ENCODE assay signal across 8 mouse cellular contexts in genomic region chr4:141875481-141876108, GRCm38 (mm10). TPM values are rescaled to one million over a fixed set of nuclear protein-coding genes. Genes with fewer than 3 reads are reported as not detected.
DNase-seq lines count a peak whose midpoint lies in the region; ATAC-seq and TF ChIP-seq lines count a peak whose summit lies in the region.

No protein-coding gene starts in this region.

- no peaks in the 10 kb centered on the region for H3K36me3 ChIP-seq in kidney, postnatal 0 days (ENCODE audit: insufficient read depth, low read length)
- H3K36me3 ChIP-seq in kidney, adult 2 months (ENCODE audit: control insufficient read depth, insufficient read depth, low read length): no peaks in the 10 kb centered on the region
- H3K36me3 ChIP-seq in embryonic facial prominence, embryonic 10.5 days (replicated peaks): no peaks in the 10 kb centered on the region; the same call in 1 of the 2 replicates
- H3K36me3 ChIP-seq in intestine, embryonic 15.5 days: no peaks in the 10 kb centered on the region
- no peaks in the 10 kb centered on the region for H3K36me3 ChIP-seq in neural tube, embryonic 12.5 days

- H3K9me3 ChIP-seq in kidney, postnatal 0 days (replicated peaks; ENCODE audit: low read length): no peaks in the 10 kb centered on the region
- H3K9me3 ChIP-seq in embryonic facial prominence, embryonic 10.5 days: no peaks in the 10 kb centered on the region
- H3K9me3 ChIP-seq in intestine, embryonic 15.5 days: no peaks in the 10 kb centered on the region
- H3K9me3 ChIP-seq in neural tube, embryonic 12.5 days: no peaks in the 10 kb centered on the region

- peak overlapping the region; percentile 99 for H3K4me2 ChIP-seq in kidney, postnatal 0 days (ENCODE audit: low read length)
- H3K4me2 ChIP-seq in intestine, embryonic 15.5 days (replicated peaks): peak overlapping the region; percentile 95
- H3K4me2 ChIP-seq in neural tube, embryonic 12.5 days (replicated peaks): peak overlapping the region; percentile 95

- no peak overlapping the region for H3K9ac ChIP-seq in kidney, postnatal 0 days (ENCODE audit: low read depth, low read length)
- H3K9ac ChIP-seq in intestine, embryonic 15.5 days: peak overlapping the region; percentile 88; the same call in 1 of the 2 replicates
- peak overlapping the region; percentile 78; the same call in 1 of the 2 replicates for H3K9ac ChIP-seq in neural tube, embryonic 12.5 days

- peaks cover 10% of the 10 kb centered on the region; the same call in 1 of the 2 replicates for H3K4me1 ChIP-seq in kidney, postnatal 0 days (replicated peaks; ENCODE audit: insufficient read depth, low read length)
- no peaks in the 10 kb centered on the region for H3K4me1 ChIP-seq in kidney, adult 2 months (ENCODE audit: control insufficient read depth, insufficient read depth, low read length)
- H3K4me1 ChIP-seq in embryonic facial prominence, embryonic 10.5 days: peaks cover 56% of the 10 kb centered on the region
- H3K4me1 ChIP-seq in intestine, embryonic 15.5 days (replicated peaks): peaks cover 51% of the 10 kb centered on the region
- H3K4me1 ChIP-seq in neural tube, embryonic 12.5 days: peaks cover 33% of the 10 kb centered on the region

- peak; percentile 54 for DNase-seq in kidney, postnatal 0 days (ENCODE audit: low spot score)
- no peak for DNase-seq in kidney, adult 2 months
- DNase-seq in embryonic facial prominence, embryonic 10.5 days (ENCODE audit: low spot score): no peak
- DNase-seq in right cerebral cortex, postnatal 14 days: no peak
- no peak for DNase-seq in right cerebral cortex, adult 18-20 months

- 20% methylated on average over 8 of the region's 8 CpGs for WGBS in kidney, postnatal 0 days
- WGBS in kidney, adult 2 months: 39% methylated on average over 8 of the region's 8 CpGs
- 16% methylated on average over 8 of the region's 8 CpGs for WGBS in embryonic facial prominence, embryonic 10.5 days
- WGBS in intestine, embryonic 15.5 days: 22% methylated on average over 8 of the region's 8 CpGs
- 20% methylated on average over 8 of the region's 8 CpGs for WGBS in neural tube, embryonic 12.5 days

- TF ChIP-seq POLR2A in kidney, adult 2 months (IDR thresholded peaks at IDR 0.05; ENCODE audit: low read depth, low read length): no peak

- peak; percentile 5; the same call in 1 of the 2 replicates for TF ChIP-seq CTCF in kidney, postnatal 0 days (IDR thresholded peaks at IDR 0.05; ENCODE audit: low read depth)
- no peak for TF ChIP-seq CTCF in kidney, adult 2 months (conservative IDR thresholded peaks at IDR 0.05; ENCODE audit: insufficient read depth, insufficient read length, low read depth, low read length)

- no peak overlapping the region for H3K27ac ChIP-seq in kidney, postnatal 0 days
- H3K27ac ChIP-seq in kidney, adult 2 months (ENCODE audit: insufficient read depth, low read depth, low read length): no peak overlapping the region
- no peak overlapping the region for H3K27ac ChIP-seq in embryonic facial prominence, embryonic 10.5 days (replicated peaks)
- no peak overlapping the region for H3K27ac ChIP-seq in intestine, embryonic 15.5 days
- H3K27ac ChIP-seq in neural tube, embryonic 12.5 days: no peak overlapping the region

- H3K27me3 ChIP-seq in kidney, postnatal 0 days (ENCODE audit: insufficient read depth, low read length): no peaks in the 10 kb centered on the region
- H3K27me3 ChIP-seq in kidney, adult 2 months (replicated peaks; ENCODE audit: control insufficient read depth, insufficient read depth, low read length): no peaks in the 10 kb centered on the region
- peaks cover 50% of the 10 kb centered on the region for H3K27me3 ChIP-seq in embryonic facial prominence, embryonic 10.5 days (replicated peaks; ENCODE audit: low read depth, poor library complexity, severe bottlenecking)
- H3K27me3 ChIP-seq in intestine, embryonic 15.5 days (replicated peaks): no peaks in the 10 kb centered on the region
- H3K27me3 ChIP-seq in neural tube, embryonic 12.5 days (replicated peaks): no peaks in the 10 kb centered on the region

- peak overlapping the region; percentile 71 for H3K4me3 ChIP-seq in kidney, postnatal 0 days (replicated peaks; ENCODE audit: low read depth, low read length)
- no peak overlapping the region for H3K4me3 ChIP-seq in kidney, adult 2 months (ENCODE audit: insufficient read depth, low read depth, low read length)
- H3K4me3 ChIP-seq in embryonic facial prominence, embryonic 10.5 days: peak overlapping the region; percentile 70
- peak overlapping the region; percentile 74 for H3K4me3 ChIP-seq in intestine, embryonic 15.5 days (replicated peaks)
- peak overlapping the region; percentile 73 for H3K4me3 ChIP-seq in neural tube, embryonic 12.5 days

- no peak for ATAC-seq in kidney, postnatal 0 days (replicated peaks; ENCODE audit: low FRiP score, low read depth)
- no peak for ATAC-seq in intestine, embryonic 15.5 days
- peak; percentile 25; the same call in 1 of the 2 replicates for ATAC-seq in neural tube, embryonic 12.5 days (ENCODE audit: low FRiP score, low read depth)
- no peak for ATAC-seq in monocyte, adult 5-6 weeks (replicated peaks; ENCODE audit: insufficient number of reproducible peaks, low FRiP score, low TSS enrichment, poor library complexity, severe bottlenecking)

RNA-seq across cellular contexts. Expression of gene Efhd2, which starts 0.9 kb away (rescaled TPM):
- 48.3 and 51.3 TPM in 2 replicates for polyA plus RNA-seq in kidney, postnatal 0 days (2015; fragmentation: Nextera tagmentation; extraction: Ambion mirVana)
- polyA plus RNA-seq in kidney, adult 2 months (2012; rRNA removed): 36.3 and 41.0 TPM in 2 replicates
- 40.7 and 41.8 TPM in 2 replicates for polyA plus RNA-seq in embryonic facial prominence, embryonic 10.5 days (2016; fragmentation: Nextera tagmentation; extraction: Ambion mirVana)
- polyA plus RNA-seq in intestine, embryonic 15.5 days (2015; fragmentation: Nextera tagmentation; extraction: Ambion mirVana): 136 and 138 TPM in 2 replicates
- polyA plus RNA-seq in neural tube, embryonic 12.5 days (2016; fragmentation: Nextera tagmentation; extraction: Ambion mirVana): 75.9 and 79.1 TPM in 2 replicates
- 190 to 273 TPM (median 198 TPM) in 3 replicates for total RNA-seq in monocyte, adult 5-6 weeks (2017)

RNA-seq across cellular contexts. Expression of gene Ctrc, which starts 29.4 kb away (rescaled TPM):
- polyA plus RNA-seq in kidney, postnatal 0 days (2015; fragmentation: Nextera tagmentation; extraction: Ambion mirVana): not detected in 2 replicates
- 0.10 TPM in 1 of 2 replicates, not detected in the other for polyA plus RNA-seq in kidney, adult 2 months (2012; rRNA removed)
- not detected in 2 replicates for polyA plus RNA-seq in embryonic facial prominence, embryonic 10.5 days (2016; fragmentation: Nextera tagmentation; extraction: Ambion mirVana)
- 0.45 and 0.97 TPM in 2 replicates for polyA plus RNA-seq in intestine, embryonic 15.5 days (2015; fragmentation: Nextera tagmentation; extraction: Ambion mirVana)
- polyA plus RNA-seq in neural tube, embryonic 12.5 days (2016; fragmentation: Nextera tagmentation; extraction: Ambion mirVana): not detected in 2 replicates
- total RNA-seq in monocyte, adult 5-6 weeks (2017): not detected in 3 replicates

RNA-seq across cellular contexts. Expression of gene Cela2a, which starts 49.6 kb away (rescaled TPM):
- 0.18 TPM in 1 of 2 replicates, not detected in the other for polyA plus RNA-seq in kidney, postnatal 0 days (2015; fragmentation: Nextera tagmentation; extraction: Ambion mirVana)
- polyA plus RNA-seq in kidney, adult 2 months (2012; rRNA removed): 0.52 TPM in 1 of 2 replicates, not detected in the other
- not detected in 2 replicates for polyA plus RNA-seq in embryonic facial prominence, embryonic 10.5 days (2016; fragmentation: Nextera tagmentation; extraction: Ambion mirVana)
- polyA plus RNA-seq in intestine, embryonic 15.5 days (2015; fragmentation: Nextera tagmentation; extraction: Ambion mirVana): 131 and 571 TPM in 2 replicates
- polyA plus RNA-seq in neural tube, embryonic 12.5 days (2016; fragmentation: Nextera tagmentation; extraction: Ambion mirVana): not detected in 2 replicates
- total RNA-seq in monocyte, adult 5-6 weeks (2017): not detected in 3 replicates

Comparison
In these comparisons a context has a peak if more than half of its experiments do, and no peak if none do; other contexts are left out.
1. RNA of gene Cela2a, which starts 49.6 kb away (polyA plus RNA-seq): 131 to 571 TPM in intestine, embryonic 15.5 days; 0.52 TPM in kidney, adult 2 months, 0.18 TPM in kidney, postnatal 0 days, not detected in embryonic facial prominence, embryonic 10.5 days and not detected in neural tube, embryonic 12.5 days; every median in the first group is over 10 times any median in the second.
2. Peak in every context shown above with its lines, with median percentiles within 50 percentile points of each other: H3K4me2 ChIP-seq.